Mouse (Mus musculus): ENCODE data around the gene Ranbp6. TPM values are rescaled to one million over a fixed set of nuclear protein-coding genes. Genes with fewer than 3 reads are reported as not detected.

Ranbp6 gene
- polyA plus RNA-seq (2017; shearing (Covaris generic)), result 13.0 TPM

GRCm38 (mm10) chr19:29812581-29813460 lies at the start of gene Ranbp6:
Gene Ranbp6, minus strand, starts transcription at chr19:29812974.

GRCm38 (mm10) chr19:29805917-29806785 lies 6.6 kb downstream of the Ranbp6 start, which contains the start of gene 9930021J03Rik:
Gene 9930021J03Rik, minus strand, starts transcription at chr19:29805989.

Other genes starting within 250 kb of the Ranbp6 start
- gene Ermp1, start 164.6 kb downstream of the Ranbp6 start, polyA plus RNA-seq (2017; shearing (Covaris generic)), result 40.0 TPM
- not detected for gene Mlana, start 115.2 kb downstream of the Ranbp6 start, polyA plus RNA-seq (2017; shearing (Covaris generic))
- gene 9930021J03Rik, start 7.0 kb downstream of the Ranbp6 start, polyA plus RNA-seq (2017; shearing (Covaris generic)), result 9.7 TPM
- not detected for gene Il33, start 112.1 kb upstream of the Ranbp6 start, polyA plus RNA-seq (2017; shearing (Covaris generic))
- gene Trpd52l3, start 190.8 kb upstream of the Ranbp6 start, polyA plus RNA-seq (2017; shearing (Covaris generic)), result not detected
- 108 TPM for gene Uhrf2, start 217.5 kb upstream of the Ranbp6 start, polyA plus RNA-seq (2017; shearing (Covaris generic))